Mouse (Mus musculus): Measurements from ENCODE around the gene Shb.

Shb gene

DNA sequence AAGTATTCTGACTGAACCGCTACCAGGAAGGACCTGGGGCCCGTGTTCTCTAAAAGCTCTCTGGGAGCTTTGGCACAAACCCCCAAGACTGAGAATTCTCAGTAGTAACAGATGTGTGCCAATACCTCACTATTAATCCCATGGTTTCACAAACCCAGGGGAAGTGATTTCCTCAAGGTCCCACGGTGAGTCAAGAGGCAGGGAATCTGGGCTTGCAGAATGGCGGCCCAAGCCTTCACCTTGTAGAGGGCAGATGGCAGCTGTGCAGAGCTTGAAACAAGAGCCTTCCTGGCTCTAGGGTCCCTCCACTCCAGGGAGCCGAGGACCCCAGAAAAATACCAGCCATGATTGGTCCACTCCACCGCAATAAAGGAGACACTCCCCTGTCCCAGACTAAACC lies 28.9 kb downstream of the Shb start:
- DNase-seq: no peak

DNA sequence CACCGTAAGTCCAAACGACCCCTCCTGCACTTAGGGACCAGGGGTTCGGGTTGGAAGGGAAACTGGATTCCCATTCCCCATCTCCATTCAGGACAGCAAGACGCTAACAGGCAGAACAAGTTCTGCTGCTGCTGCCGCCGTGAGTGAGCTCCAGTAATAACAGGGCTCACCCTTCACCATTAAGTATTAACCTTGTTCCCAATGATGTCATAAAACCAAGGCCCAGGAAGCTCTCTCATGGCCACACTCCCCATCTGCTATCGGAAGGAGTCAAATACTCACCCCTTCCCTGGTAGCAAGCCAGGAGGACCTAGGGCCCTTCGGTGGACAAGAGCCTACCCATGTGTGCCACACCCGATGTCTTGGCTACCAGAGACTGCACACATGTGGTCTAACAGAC lies 30.3 kb downstream of the Shb start:
- DNase-seq: peak; percentile 35 to 57

GRCm38 (mm10) chr4:45500381-45500780 lies 31.9 kb downstream of the Shb start:
- DNase-seq: peak; percentile 56 to 67

DNA sequence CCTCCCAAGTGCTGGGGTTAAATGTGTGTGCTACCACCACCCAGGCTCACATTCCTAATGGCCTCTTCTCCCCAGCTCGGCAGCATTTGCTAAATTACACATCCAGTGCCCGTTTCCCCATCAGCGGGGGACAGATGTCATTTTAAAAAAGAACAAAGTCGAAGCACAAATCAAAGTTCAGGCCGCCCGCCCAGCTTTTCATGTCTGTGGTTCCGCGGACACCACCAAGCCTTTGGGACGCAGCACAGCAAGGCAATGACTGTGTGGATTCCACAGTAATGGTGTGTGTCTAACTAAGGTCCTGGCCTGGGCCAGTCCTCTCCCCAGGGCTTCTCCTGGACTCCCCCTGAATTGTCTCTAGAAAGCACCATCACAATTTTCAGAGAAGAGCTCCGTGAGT lies 32.7 kb downstream of the Shb start:
- DNase-seq: no peak

- no peak for DNase-seq
Measured at GRCm38 (mm10) chr4:45499081-45499480, 33.2 kb downstream of the Shb start.

GRCm38 (mm10) chr4:45498345-45498744 lies 33.9 kb downstream of the Shb start:
- no peak for DNase-seq

DNA sequence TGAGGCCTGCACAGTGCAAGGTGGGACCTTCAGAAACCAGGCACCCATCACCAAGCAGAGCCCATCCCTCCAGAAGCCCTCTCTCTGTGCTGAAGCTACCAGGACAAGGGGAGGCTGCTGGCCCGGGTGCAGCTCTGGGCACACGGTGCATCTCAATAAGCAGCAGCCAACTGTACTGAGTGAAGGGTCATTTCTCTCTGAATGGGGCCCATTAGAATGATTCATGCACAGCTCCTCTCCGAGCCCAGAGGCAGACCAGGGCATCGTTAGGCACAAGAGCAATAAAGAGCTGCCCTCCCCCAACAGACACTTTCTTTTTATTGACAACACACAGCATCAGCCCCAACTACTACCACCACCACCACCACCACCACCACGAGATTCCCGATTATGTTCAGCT lies 35.0 kb downstream of the Shb start:
- DNase-seq: no peak

GRCm38 (mm10) chr4:45495531-45496201 lies 36.6 kb downstream of the Shb start:
- peak in 1 of 2 experiments; percentile 70 for DNase-seq

GRCm38 (mm10) chr4:45493786-45494400 lies 38.4 kb downstream of the Shb start:
- DNase-seq: no peak

GRCm38 (mm10) chr4:45493118-45493517 lies 39.2 kb downstream of the Shb start:
- no peak for DNase-seq

DNA sequence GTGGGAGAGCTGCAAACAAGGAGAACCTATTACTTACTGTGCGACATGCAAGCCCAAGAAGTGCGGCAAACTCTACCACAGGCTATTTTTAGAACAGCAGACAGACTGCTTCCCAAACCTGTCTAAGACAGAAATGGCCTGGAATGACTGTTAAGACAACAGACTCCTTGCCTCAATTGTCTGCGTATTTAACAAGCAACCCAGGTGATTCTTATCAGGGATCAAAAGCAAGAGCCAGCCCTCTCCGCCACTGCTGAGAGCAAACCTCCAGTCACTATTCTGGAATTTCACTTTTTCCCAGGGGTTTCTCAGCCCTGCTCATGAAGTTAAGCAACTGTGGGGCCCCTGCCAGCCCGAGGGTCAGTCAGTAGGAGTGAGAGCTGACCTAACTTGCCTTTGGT lies 39.6 kb downstream of the Shb start:
- DNase-seq: peak; percentile 42 to 65

- no peak for DNase-seq
Measured at GRCm38 (mm10) chr4:45491685-45492601, 40.3 kb downstream of the Shb start.

DNA sequence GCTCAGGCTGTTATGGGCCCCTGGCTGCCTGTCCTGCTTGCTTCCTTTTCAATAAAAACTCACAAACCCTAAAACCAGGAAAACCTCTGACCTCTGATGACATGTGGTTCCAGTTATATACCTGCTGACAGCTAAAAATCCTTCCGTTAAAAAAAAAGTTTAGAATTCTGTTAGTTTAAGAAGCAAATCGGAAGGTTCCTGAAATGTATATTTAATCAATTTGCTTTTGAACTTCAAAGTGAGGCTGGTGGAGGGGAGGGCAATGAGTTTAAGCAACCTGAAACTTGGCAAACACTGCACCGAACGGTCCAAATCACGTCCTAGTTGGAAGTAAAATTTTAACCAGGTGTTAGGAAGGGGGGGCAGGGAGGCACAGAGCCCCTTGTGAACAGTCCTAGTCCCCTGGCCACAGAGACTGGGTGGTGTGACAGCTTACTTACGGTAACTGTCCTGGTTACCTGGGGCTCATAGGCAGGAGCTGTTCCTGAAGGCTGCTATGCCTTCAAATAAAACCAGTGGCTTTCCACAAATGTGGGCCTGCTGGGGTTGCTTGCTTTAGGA lies 41.1 kb downstream of the Shb start:
- no peak for DNase-seq

DNA sequence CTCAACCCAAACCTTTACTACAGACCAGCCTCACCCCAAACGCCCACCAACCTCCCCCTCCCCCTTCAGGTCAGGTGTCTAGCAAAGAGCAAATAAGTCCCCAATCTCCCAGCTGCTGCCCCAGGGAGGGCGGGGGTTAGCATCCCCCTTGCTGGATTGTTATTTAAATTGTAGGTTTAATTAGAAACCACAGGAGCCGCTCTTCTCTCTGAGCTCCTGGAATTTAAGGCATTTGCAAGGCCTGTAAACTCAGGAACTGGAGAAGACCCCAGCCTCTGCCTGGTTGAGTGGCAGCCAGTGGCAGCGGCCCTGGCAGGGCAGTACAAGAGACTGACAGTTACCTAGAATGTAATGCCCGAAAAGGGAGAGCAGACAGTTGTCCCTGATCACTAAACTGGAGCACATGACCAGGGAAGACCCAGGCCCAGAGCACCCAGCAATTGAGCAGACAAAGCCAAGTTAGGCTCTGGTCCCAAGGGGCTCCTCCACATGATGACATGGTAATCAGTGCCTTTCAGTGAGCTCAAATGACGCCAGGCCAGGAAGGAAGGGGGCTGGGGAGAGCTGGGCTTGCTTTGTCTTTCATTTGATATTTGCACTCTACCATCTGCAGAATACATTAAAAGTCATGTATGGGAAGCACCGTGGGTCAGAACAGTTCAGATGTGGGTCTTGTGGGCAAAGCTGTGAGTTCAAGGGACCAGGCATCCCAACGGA lies 42.1 kb downstream of the Shb start:
- no peak for DNase-seq

DNA sequence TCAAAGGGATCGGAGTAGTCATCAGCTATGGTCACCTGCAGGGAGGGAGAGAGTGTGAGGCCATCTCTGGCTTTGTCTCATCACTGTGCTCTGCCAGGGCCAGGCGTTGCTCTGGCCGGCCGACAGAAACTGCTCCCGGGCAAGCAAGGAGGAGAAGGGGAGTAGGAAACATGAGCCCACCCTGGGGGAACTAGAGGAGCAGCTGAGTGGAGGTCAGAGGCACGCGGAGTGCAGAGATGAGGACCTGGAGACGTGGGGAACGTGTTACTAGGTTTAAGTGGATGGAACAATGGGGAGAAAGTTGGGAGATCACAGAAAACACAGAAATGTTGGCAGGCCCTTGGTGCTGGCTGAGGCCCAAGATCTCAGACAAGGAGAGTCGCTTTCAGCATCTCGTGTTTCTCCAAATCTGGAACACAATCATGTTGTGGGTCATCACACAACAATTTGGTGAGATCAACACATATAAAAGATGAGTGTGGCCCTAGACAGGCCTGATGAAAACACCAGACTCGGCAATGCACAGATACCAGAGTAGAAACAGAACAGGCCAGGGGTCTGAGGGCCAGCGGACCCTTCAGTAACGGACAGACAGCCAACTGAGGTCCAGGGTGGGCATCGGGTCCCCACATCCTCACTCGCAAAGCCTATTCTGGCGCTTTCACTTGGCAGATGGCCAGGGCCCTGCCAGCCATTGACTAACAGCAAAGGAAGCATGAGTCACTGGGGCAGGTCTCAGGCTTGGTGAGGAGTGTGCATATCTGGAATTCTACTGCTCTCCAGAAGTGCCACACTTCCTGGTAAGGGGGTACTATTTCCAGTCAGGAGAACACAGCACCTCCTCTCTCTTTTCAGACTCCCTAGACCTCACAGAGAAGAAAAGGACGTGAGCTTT lies 42.9 kb downstream of the Shb start:
- DNase-seq: peak; percentile 90 to 92

DNA sequence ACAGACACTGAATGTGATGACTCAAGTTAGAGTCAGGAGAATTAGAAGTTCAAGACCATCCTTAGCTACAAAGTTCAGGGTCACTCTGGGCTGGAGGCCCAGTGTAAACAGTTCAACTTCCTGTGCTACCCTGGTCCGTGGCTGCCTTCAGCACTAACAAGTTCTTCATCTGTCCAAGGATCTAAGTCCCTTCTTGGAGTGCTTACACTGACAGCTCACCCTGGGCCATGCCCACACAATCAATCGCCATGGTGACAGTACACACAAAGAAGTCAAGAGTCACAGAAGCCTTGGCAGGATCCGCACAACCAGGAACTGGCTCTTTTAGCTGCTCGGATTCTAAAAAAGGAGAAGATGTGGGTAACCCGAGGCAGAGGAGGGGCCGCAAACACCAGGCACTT lies 44.6 kb downstream of the Shb start:
- DNase-seq: peak; percentile 80 to 88

- no peak for DNase-seq
Measured at GRCm38 (mm10) chr4:45485024-45485423, 47.2 kb downstream of the Shb start.

DNA sequence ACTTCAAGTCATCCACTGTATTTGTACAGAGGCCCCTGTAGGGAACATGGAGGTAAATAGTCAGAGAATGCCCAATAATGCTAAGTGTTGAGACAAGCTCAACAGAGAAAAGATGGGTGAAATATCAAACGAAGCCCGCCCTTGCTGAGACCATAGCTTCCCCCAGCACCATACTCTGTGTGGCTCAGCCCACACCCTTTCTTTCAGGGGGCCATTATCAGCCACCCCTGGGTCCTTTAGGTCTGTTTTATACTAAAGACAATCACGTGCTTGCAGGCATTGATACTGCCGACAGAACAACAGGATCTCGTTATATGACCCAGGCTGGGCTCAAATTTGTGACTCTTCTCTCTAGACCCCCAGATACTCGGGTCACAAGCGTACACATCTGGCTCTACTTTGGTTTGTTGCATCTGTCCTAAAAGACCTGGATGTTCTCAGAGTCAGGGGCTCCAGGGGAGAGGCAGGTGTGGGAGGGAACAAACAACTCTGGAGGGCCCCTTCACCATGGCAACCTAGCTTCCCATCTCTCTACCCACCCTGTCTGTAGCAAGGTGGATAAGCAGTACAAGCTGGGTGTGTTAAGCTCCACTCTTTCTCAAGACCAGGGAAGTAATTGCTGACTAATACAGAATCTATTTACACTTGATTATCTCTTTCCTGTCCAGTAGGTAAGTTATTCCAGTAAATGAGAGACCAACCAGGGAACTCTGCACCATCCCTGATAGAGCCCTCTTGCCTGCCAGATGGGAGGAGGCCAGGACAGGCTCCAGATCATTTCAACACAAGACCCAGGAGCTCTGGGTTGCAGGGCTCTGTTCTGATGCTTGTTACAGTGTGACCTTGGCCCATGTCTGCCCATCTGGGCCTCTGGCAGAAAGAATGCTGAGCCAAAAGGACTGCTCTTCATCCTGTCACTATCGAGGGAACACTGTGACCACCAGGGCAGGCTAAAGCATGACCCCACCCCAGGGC lies 48.7 kb downstream of the Shb start:
- peak in 1 of 2 experiments; percentile 33 for DNase-seq

DNA sequence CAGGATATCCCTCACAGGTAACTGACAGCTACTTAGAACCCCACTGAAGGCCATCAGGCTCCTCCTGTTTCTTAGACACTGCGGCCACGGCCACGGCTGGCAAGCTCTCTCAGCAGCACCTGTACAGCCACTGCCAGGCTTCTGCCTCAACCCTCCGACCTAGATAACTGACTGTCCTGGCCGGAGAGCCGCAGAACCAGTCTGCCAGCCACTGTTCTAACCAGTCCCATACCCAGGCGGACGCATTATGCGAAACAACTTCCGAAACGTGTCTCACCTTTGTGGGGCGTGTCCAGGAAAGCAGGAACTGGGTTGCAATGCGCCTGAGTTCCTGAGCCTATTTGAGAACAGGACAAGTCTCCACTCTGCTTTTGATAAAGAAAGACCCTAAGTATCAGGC lies 50.0 kb downstream of the Shb start:
- peak in 1 of 2 experiments; percentile 23 for DNase-seq

GRCm38 (mm10) chr4:45481431-45481830 lies 50.8 kb downstream of the Shb start:
- no peak for DNase-seq
